ENCODE assay signal across 35 mouse cellular contexts in genomic region chr19:26885616-26886015, GRCm38 (mm10). TPM values are rescaled to one million over a fixed set of nuclear protein-coding genes. Genes with fewer than 3 reads are reported as not detected.
DNase-seq lines count a peak whose midpoint lies in the region; ATAC-seq lines count a peak whose summit lies in the region.
"Had no signal": no experiment of that assay in that cellular context is flagged by ENCODE, and none has a peak within 500 bp of the region (broad histone marks: within the 10 kb centered on the region; RNA-seq: fewer than 3 reads in every experiment).

Gene Gm815, plus strand, starts transcription at chr19:26885881.

- WGBS in midbrain, embryonic 11.5 days = 90% methylated on average over 6 of the region's 6 CpGs
- WGBS in midbrain, embryonic 10.5 days = 92% methylated on average over 6 of the region's 6 CpGs
- 64% methylated on average over 6 of the region's 6 CpGs for WGBS in lung, embryonic 15.5 days

- no peaks in the 10 kb centered on the region for H3K9me3 ChIP-seq in midbrain, embryonic 11.5 days (ENCODE audit: control insufficient read depth, low read length)
- H3K9me3 ChIP-seq in midbrain, embryonic 10.5 days (replicated peaks) = no peaks in the 10 kb centered on the region
- H3K9me3 ChIP-seq in lung, embryonic 15.5 days = no peaks in the 10 kb centered on the region
- H3K9me3 ChIP-seq: forebrain, embryonic 10.5 days; forebrain, embryonic 13.5 days; heart, embryonic 10.5 days; heart, embryonic 13.5 days had no signal

- no peaks in the 10 kb centered on the region for H3K4me1 ChIP-seq in midbrain, embryonic 11.5 days (ENCODE audit: control insufficient read depth, insufficient read depth, low read length)
- H3K4me1 ChIP-seq in midbrain, embryonic 10.5 days = no peaks in the 10 kb centered on the region
- peaks cover 11% of the 10 kb centered on the region for H3K4me1 ChIP-seq in lung, embryonic 15.5 days
- H3K4me1 ChIP-seq: forebrain, embryonic 13.5 days had no signal

- no peaks in the 10 kb centered on the region for H3K36me3 ChIP-seq in midbrain, embryonic 11.5 days (ENCODE audit: control insufficient read depth, insufficient read depth, low read length)
- H3K36me3 ChIP-seq in midbrain, embryonic 10.5 days = no peaks in the 10 kb centered on the region
- H3K36me3 ChIP-seq in lung, embryonic 15.5 days = no peaks in the 10 kb centered on the region
- H3K36me3 ChIP-seq: forebrain, embryonic 10.5 days; heart, embryonic 10.5 days; heart, embryonic 13.5 days had no signal

- no peak within 1 kb of the TSS for H3K9ac ChIP-seq in midbrain, embryonic 11.5 days (ENCODE audit: low read length)
- no peak within 1 kb of the TSS for H3K9ac ChIP-seq in lung, embryonic 15.5 days
- H3K9ac ChIP-seq: forebrain, embryonic 13.5 days; heart, embryonic 13.5 days had no signal

- peak; percentile 21 for DNase-seq in midbrain, embryonic 11.5 days (ENCODE audit: low spot score, missing footprints)
- no peak for DNase-seq in midbrain, embryonic 10.5 days (ENCODE audit: low spot score)
- DNase-seq in lung, postnatal 14 days = peak; percentile 16
- peak; percentile 12 to 66 for DNase-seq in lung, postnatal 4 days
- no peak for DNase-seq in embryo, embryonic 10 days (ENCODE audit: low spot score)
- DNase-seq in left cerebral cortex, postnatal 4 days = no peak
- DNase-seq in cerebellum, postnatal 25 days = no peak
- DNase-seq: adrenal gland, adult 2 months; adrenal gland, postnatal 14 days; cerebellum, adult 11 months; cerebellum, adult 2 months; cerebellum, adult 9-11 months; cerebellum, postnatal 36 days; gastrocnemius, postnatal 10 days; gastrocnemius, postnatal 36 days; heart, adult 2 months; heart, postnatal 14 days; heart, postnatal 4 days had no signal

- ATAC-seq in midbrain, embryonic 11.5 days (ENCODE audit: low FRiP score) = no peak
- peak; percentile 76; the same call in 1 of the 2 replicates for ATAC-seq in lung, embryonic 15.5 days (ENCODE audit: borderline replicate concordance, extremely low read depth, low FRiP score, low TSS enrichment)
- ATAC-seq: CD4-positive, CD25-positive, alpha-beta regulatory T cell, adult 4 months; forebrain, embryonic 13.5 days; forebrain, embryonic 16.5 days had no signal

- no peaks in the 10 kb centered on the region for H3K27me3 ChIP-seq in midbrain, embryonic 11.5 days (ENCODE audit: control insufficient read depth, insufficient read depth, low read length)
- no peaks in the 10 kb centered on the region for H3K27me3 ChIP-seq in midbrain, embryonic 10.5 days (ENCODE audit: low read depth, poor library complexity, severe bottlenecking)
- no peaks in the 10 kb centered on the region for H3K27me3 ChIP-seq in lung, embryonic 15.5 days
- H3K27me3 ChIP-seq: forebrain, embryonic 13.5 days; heart, embryonic 13.5 days had no signal

- H3K4me3 ChIP-seq in midbrain, embryonic 11.5 days (ENCODE audit: low read depth, low read length) = no peak within 1 kb of the TSS
- H3K4me3 ChIP-seq in midbrain, embryonic 10.5 days = no peak within 1 kb of the TSS
- H3K4me3 ChIP-seq in lung, embryonic 15.5 days = no peak within 1 kb of the TSS
- H3K4me3 ChIP-seq: forebrain, embryonic 10.5 days; forebrain, embryonic 13.5 days; heart, adult 2 months; heart, embryonic 10.5 days; heart, embryonic 13.5 days had no signal

- intact Hi-C loops in left cerebral cortex, postnatal 4 days (cut with DNase I) = loop anchor here (5.0 kb wide), 1 partner anchor 332 kb away; the partner anchor contains the start of gene Vldlr

- no peak within 1 kb of the TSS for H3K4me2 ChIP-seq in midbrain, embryonic 11.5 days
- H3K4me2 ChIP-seq in lung, embryonic 15.5 days = no peak within 1 kb of the TSS
- H3K4me2 ChIP-seq: forebrain, embryonic 13.5 days; heart, embryonic 13.5 days had no signal

- H3K27ac ChIP-seq in midbrain, embryonic 11.5 days (ENCODE audit: low read depth, low read length) = no peak within 1 kb of the TSS
- H3K27ac ChIP-seq in midbrain, embryonic 10.5 days (replicated peaks) = no peak within 1 kb of the TSS
- no peak within 1 kb of the TSS for H3K27ac ChIP-seq in lung, embryonic 15.5 days
- H3K27ac ChIP-seq: forebrain, embryonic 10.5 days; forebrain, embryonic 13.5 days; heart, adult 2 months; heart, embryonic 10.5 days; heart, embryonic 13.5 days had no signal

RNA-seq across cellular contexts. Expression of gene Gm815, which starts in this region (rescaled TPM):
- not detected in 2 replicates for polyA plus RNA-seq in midbrain, embryonic 11.5 days (2014; fragmentation: Nextera tagmentation; extraction: Ambion mirVana)
- not detected in 2 replicates for polyA plus RNA-seq in midbrain, embryonic 10.5 days (2016; fragmentation: Nextera tagmentation; extraction: Ambion mirVana)
- not detected in 2 replicates for polyA plus RNA-seq in lung, embryonic 15.5 days (2015; fragmentation: Nextera tagmentation; extraction: Ambion mirVana)
- not detected for total RNA-seq in left cerebral cortex, postnatal 4 days (2021)
- total RNA-seq: adrenal gland, adult 2 months; adrenal gland, postnatal 14 days; adrenal gland, postnatal 4 days; gastrocnemius, adult 18-20 months; gastrocnemius, postnatal 10 days; gastrocnemius, postnatal 36 days; granulocyte monocyte progenitor cell, adult 5-6 weeks; heart, adult 2 months; heart, postnatal 14 days; heart, postnatal 4 days; MEL had no signal
- polyA plus RNA-seq: adrenal gland, adult 2 months; C2C12; CD4-positive, CD25-positive, alpha-beta regulatory T cell, adult 4 months; cerebellum, adult 2 months; cortical plate, adult 2 months; embryonic facial prominence, embryonic 11.5 days; embryonic facial prominence, embryonic 14.5 days; forebrain, embryonic 10.5 days; forebrain, embryonic 13.5 days; forebrain, embryonic 16.5 days; heart, adult 2 months; heart, embryonic 10.5 days; heart, embryonic 13.5 days; heart, embryonic 16.5 days; hindbrain, embryonic 11.5 days had no signal

Comparison
In these comparisons a context has a peak if more than half of its experiments do, and no peak if none do; other contexts are left out.
1. Peak in DNase-seq in midbrain, embryonic 11.5 days; RNA of the gene not detected or under 1 TPM.
2. Peak in ATAC-seq in lung, embryonic 15.5 days; RNA of the gene not detected or under 1 TPM.
3. DNase-seq: peak in lung, postnatal 14 days (single experiment) and lung, postnatal 4 days (2 of 2); none in midbrain, embryonic 10.5 days (single experiment), embryo, embryonic 10 days (single experiment), left cerebral cortex, postnatal 4 days (single experiment) and cerebellum, postnatal 25 days (0 of 2).